Mouse (Mus musculus) embryonic stem cell, embryonic (primary cell): Measurements from ENCODE around the gene Cltrn.

ENCODE experiments used
- CTCF ChIA-PET, 4 experiments: fragments of 300-600 bp in 2 of 4; fragments of 350-600 bp in 2 of 4; sonication (Branson Sonifier 250); formaldehyde crosslinking; loops; one replicate each; lab custom pipeline; 2022; ENCODE audit warnings: inconsistent platforms in 2 of 4; lab: Charles Lee
- POLR2A ChIA-PET, 4 experiments: fragments of 300-600 bp in 2 of 4; fragments of 350-600 bp in 2 of 4; sonication (Branson Sonifier 250); formaldehyde crosslinking; loops; one replicate each; lab custom pipeline; 2022; ENCODE audit warnings: antibody characterized with exemption in 4 of 4, inconsistent platforms in 1 of 4; lab: Charles Lee

Gene Cltrn

DNA sequence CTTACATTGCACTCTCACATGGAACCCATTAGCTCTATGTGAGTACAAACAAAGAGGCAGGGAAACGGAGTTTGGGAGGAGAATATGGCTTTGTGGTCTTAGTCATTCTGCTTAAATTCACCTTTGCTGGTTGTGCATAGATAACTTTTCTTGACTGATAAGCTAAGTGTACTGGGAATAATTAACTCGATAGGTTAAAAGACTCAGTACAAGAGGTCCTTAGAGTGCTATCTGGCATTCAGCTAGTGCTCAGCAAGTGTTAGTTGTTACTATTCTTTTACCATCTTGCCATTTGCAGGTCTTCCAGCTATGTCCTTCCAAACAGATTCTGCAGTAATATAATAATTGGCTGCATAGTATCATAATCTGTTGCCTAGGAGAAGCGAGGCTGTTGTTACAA lies 22.5 kb downstream of the Cltrn start:
- ChIA-PET POLR2A (no interaction called here), CTCF (no interaction called here)

GRCm38 (mm10) chrX:164113744-164114143 lies 25.1 kb downstream of the Cltrn start:
- ChIA-PET CTCF (no interaction called here), POLR2A (interaction anchor here in 1 of 4 experiments (0.6 kb wide), 1 partner anchor 332 kb away, joined by 3 read pairs; no protein-coding TSS in a partner anchor)

DNA sequence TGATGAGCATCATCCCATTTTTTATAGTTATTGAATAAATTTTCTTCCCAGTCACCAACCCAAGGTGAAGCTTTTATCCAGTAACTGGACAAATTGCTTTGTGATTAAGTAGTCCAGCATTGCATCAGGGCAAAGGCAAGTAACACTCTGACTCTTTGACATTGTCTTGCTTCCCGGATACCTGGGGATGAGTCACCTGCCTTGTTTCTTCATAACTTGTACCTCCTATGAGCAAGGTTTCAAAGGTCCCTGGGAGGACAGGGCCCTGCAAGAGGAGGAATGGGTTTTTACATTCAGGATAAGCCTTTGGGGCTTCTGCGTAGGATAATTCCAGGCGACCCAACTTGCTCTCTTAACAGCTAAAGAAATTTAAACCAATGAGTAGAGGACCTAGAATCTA lies 35.3 kb downstream of the Cltrn start:
- CTCF ChIA-PET: no interaction called here
- POLR2A ChIA-PET: no interaction called here

DNA sequence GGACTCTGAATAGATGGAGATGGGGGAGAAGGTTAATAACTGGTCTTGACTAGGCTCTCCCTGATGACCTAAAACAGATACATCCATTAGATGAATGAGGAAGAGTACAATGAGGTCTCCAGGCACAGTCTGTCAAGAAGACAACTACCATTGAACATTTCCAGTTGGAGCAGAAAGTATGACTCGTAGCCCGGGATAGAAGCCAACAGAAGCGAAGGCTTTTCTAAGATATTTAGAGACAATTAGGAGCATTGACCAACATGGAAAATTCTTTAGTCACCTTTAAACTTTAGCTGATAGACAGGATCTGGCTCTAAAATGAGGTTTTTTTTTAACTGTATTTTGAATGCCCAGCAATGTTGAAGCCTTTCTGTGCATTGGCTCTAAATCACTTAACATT lies 44.9 kb downstream of the Cltrn start:
- ChIA-PET CTCF (no interaction called here), POLR2A (no interaction called here)

GRCm38 (mm10) chrX:164135304-164135818 lies 46.7 kb downstream of the Cltrn start:
- ChIA-PET CTCF (no interaction called here), POLR2A (no interaction called here)

DNA sequence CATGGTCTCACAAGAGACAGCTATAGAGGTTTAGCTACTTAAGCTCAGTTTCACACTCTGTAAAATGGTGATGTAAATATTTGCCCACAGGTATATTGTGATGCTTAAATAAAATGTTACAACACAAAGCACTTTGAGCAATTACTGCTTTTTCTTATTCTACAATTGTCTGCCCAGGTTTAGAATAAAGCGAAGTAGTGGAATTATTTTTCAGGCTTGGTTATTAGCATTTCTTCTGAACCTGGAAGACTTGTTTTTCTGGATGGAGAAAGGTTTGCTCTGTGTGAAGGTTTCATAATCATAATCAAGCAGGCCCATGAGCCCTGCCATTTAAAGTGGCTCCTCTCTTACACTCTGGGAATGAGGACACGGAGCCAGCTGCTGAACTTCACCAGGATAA lies 50.4 kb downstream of the Cltrn start, which contains the start of gene Ace2:
Gene Ace2 (plus strand): TSS at position 301 of the 400 bp plus-strand sequence.
- POLR2A ChIA-PET: no interaction called here
- CTCF ChIA-PET: no interaction called here

GRCm38 (mm10) chrX:164145463-164146250 lies 57.0 kb downstream of the Cltrn start:
- ChIA-PET POLR2A (interaction anchor here in 1 of 4 experiments (0.7 kb wide), 1 partner anchor 190 kb away, joined by 3 read pairs; no protein-coding TSS in a partner anchor), CTCF (interaction anchor here in 1 of 4 experiments (0.7 kb wide), 1 partner anchor 896 kb away, joined by 5 read pairs; no protein-coding TSS in a partner anchor)

GRCm38 (mm10) chrX:164152703-164153102 lies 64.1 kb downstream of the Cltrn start:
- ChIA-PET POLR2A (no interaction called here), CTCF (no interaction called here)

DNA sequence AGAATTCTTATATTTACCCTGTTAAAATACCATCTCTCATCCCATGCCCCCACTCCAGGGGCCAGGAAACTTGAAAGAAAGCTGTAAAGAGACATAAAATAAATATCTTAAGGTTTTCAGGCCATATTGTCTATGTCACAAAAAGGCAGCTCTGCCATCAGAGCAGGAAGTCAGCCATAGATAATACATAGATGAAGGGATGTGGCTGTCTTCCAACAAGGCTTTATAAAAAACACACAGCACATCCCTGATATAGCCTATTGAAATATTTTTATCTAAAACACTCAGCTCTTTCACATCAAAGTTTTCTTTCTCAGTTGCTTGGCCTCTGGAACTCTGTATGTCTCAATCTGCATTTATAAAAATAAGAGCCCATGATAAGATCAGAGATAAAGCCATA lies 65.0 kb downstream of the Cltrn start:
- ChIA-PET CTCF (no interaction called here), POLR2A (no interaction called here)

GRCm38 (mm10) chrX:164154594-164154993 lies 66.0 kb downstream of the Cltrn start:
- CTCF ChIA-PET: no interaction called here
- POLR2A ChIA-PET: no interaction called here

GRCm38 (mm10) chrX:164164681-164165080 lies 76.1 kb downstream of the Cltrn start:
- POLR2A ChIA-PET: interaction anchor here in 1 of 4 experiments (0.6 kb wide), 1 partner anchor 25 kb away, joined by 4 read pairs; no protein-coding TSS in a partner anchor
- CTCF ChIA-PET: no interaction called here
